Mouse (Mus musculus) lung, adult 2 months (tissue): ENCODE measurements at regions not wholly inside any gene's neighbourhood (a gene's known extent, or its start where the extent isn't known, plus 50 kb on each side); places are given as distances from the start of the nearest gene placed in this dataset.

Experiments used
- DNase-seq: peaks from one replicate; pipeline ENCODE4 v3.0.0; 2022
- H3K4me1 ChIP-seq: fragments of 200-500 bp; 2 replicates; pipeline ENCODE4 v1.6.1; 2011; ENCODE audit warnings: low read length; ENCODE audit not compliant: control insufficient read depth, insufficient read depth
- H3K4me3 ChIP-seq: fragments of 200-500 bp; replicated peaks from 2 replicates; pipeline ENCODE3; 2011; ENCODE audit warnings: low read depth, mild to moderate bottlenecking, control low read depth, low read length; ENCODE audit errors: extremely low read depth
- CTCF ChIP-seq: fragments of 200-500 bp; IDR thresholded peaks from 2 replicates; pipeline ENCODE4 v1.5.1; 2011; ENCODE audit warnings: mild to moderate bottlenecking, low read length, control low read depth; ENCODE audit not compliant: insufficient read depth
- POLR2A ChIP-seq: fragments of 200-500 bp; IDR thresholded peaks from 2 replicates; pipeline ENCODE4 v1.6.1; 2011; ENCODE audit warnings: low read depth, mild to moderate bottlenecking, control low read depth, low read length, borderline replicate concordance; ENCODE audit errors: extremely low read depth
- WGBS: fragments of 180-500 bp; shearing (Covaris S2); methylation state at CpG from one replicate; pipeline ENCODE4 v1.1.7; 2018; 5-methylcytosine and 5-hydroxymethylcytosine counted together

DNA sequence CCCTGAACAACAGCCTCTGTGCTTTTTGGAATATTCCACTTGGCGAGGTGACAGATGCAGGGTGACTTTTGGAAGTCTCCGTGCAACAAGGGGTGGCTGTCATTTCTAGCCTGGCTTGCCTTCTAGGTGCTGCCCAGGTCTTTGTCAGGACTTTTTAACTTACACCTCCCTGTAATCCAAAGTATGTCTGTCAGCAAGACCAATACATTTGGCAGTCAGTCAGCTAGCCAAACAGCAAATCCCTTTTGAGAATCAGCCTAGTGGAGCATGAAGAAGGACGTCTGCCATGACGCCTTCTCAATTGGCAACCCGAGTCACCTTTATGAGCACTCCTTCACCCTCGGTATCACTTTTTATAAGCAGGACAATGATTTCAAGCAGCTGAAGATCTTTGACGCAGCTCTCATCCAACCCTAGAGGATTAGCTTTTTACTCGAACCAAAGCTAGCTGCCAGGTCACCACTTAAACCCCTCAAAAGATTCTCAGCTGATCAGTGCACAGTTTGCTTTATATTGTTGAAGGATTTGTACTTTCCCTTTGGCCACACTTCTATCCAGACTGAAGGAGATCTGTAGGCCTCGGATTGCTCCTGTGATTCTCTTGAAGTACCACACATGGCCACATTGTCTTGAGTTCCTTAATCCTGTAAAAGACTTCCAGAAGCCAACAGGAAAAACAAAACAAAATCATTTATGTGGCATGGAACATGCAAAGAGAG, 883.1 kb downstream of the Fam19a2 start:
- no peak for DNase-seq
- Histone ChIP-seq H3K4me3 (no peak overlapping the region), H3K4me1 (no peaks in the 10 kb centered on the region)
- TF ChIP-seq POLR2A (no peak), CTCF (no peak)
- 55% methylated on average over 9 of the region's 9 CpGs for WGBS

DNA sequence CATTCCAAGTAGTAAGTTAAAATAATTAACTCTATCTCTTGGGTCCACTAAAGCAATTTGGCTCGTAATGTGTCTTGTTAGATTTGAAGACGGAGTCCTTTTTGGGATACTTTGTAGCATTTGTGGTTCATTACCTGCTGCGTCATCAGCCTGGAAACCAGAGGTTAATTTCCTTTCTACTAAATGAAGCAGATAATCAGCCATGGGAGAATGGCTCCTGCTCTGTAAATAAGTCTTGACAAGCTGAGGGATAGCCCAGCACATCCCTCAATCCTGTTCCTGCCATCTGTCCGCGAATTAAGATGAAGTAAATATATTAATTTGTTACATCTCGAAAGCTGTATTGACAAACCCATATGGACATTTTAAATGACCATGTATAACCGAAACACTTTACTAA, 899.6 kb downstream of the Fam19a2 start:
- Histone ChIP-seq H3K4me3 (no peak overlapping the region), H3K4me1 (no peaks in the 10 kb centered on the region)
- no peak for DNase-seq
- TF ChIP-seq CTCF (no peak), POLR2A (no peak)
- WGBS = 86% methylated on average over 7 of the region's 7 CpGs

DNA sequence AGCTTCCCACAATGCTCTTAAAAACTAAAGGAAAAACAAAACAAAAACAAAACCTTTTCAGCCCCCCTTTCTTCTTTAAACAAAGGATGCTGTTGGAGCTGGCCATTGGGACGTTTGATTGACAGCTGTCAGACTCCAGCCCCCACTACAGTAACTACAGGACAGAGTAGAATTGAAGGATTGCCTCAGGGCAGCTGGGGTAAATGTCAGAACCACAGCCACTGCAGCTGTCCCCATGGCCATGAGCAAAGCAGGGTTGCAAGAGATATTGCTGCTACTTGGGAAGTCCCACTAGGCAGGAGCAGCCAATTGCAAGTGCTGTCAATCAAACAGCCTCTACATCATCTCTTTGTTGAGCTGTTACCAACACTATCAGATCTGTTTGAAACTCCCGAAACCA, 911.8 kb downstream of the Fam19a2 start:
- 55% methylated on average over 2 of the region's 2 CpGs for WGBS
- Histone ChIP-seq H3K4me1 (no peaks in the 10 kb centered on the region), H3K4me3 (no peak overlapping the region)
- no peak for TF ChIP-seq CTCF
- TF ChIP-seq POLR2A = no peak
- DNase-seq = no peak

DNA sequence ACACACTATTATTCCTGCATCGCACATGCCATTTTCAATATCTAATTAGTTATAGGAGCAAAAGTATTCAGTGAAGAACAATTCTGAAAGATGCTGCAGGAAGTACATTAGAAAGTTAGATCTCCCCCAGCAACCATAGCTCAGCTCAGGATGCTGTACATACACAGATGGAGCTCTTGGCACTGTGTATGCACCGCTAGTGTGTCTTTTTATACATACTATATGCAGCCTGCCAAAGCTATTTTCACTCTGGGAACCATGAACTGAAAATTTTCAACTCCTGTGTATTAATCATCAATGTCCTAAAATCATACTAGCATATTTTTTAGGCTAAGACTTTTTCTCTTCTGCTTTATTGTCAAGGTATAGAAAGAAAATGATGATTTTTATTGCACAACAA, 944.5 kb downstream of the Fam19a2 start:
- TF ChIP-seq CTCF = no peak
- TF ChIP-seq POLR2A = no peak
- no peaks in the 10 kb centered on the region for H3K4me1 ChIP-seq
- WGBS = 88% methylated on average over 2 of the region's 2 CpGs
- DNase-seq = no peak
- no peak overlapping the region for H3K4me3 ChIP-seq

DNA sequence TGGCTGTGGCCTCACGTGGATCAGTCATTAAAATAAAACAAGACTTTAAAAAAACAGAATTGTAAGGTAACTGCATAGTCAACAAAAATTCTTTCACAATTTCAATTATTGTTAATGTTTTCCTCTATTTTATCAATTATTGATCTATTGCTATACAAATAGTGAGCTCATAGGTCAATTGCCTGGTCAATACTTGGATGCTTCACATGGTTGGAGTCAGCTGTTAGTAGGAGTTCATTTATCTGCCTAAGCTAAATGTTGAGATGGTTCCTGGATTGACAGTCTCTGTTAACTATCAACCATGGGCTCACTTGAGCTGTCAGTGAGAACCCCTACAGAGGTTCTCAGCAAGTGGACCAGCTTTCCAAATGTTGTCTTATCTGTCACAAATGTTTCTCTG, 955.7 kb downstream of the Fam19a2 start:
- Histone ChIP-seq H3K4me3 (no peak overlapping the region), H3K4me1 (no peaks in the 10 kb centered on the region)
- TF ChIP-seq CTCF = no peak
- TF ChIP-seq POLR2A = no peak
- DNase-seq = no peak
- 73% methylated on average over 1 of the region's 1 CpGs for WGBS

DNA sequence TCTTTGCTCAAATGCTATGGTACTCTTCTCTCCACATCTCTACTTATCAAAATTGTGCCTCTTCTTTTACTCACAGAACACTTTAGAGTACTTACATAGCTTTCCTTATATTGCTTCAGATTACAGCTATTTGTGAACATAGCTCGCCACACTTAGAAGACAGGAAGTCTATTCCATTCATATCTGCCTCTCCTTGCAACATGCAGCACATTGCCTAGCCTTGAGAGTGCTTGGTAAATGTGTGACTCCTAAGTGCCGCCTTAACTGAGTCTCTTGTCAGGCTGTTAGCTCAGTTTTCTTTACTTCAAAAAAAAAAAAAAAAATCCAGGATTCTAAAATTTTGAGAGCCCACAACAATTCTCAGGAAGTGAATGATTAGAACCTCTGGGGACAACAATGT, 958.3 kb downstream of the Fam19a2 start:
- WGBS = 31% methylated on average over 2 of the region's 2 CpGs
- H3K4me3 ChIP-seq = no peak overlapping the region
- TF ChIP-seq CTCF = no peak
- no peak for TF ChIP-seq POLR2A
- DNase-seq = no peak
- H3K4me1 ChIP-seq = no peaks in the 10 kb centered on the region

DNA sequence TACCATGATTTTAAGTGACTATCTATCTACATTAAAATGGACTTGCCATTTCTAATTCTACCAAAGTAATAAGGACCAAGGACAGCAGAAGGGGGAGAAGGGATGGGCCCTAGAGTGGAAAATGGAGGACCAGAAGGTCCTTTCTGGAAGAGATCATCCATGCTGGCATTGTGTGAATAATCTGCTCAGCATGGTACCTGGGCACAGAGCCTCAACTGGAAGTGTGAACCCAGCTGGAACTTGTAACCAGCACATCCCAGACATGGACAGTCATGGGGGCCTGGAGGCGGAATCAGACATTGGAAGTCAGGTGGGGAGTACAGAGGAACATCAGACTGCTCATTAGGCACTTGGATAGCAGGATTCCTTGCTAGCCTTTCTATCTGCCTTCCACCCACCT, 963.3 kb downstream of the Fam19a2 start:
- TF ChIP-seq POLR2A (no peak), CTCF (no peak)
- Histone ChIP-seq H3K4me1 (no peaks in the 10 kb centered on the region), H3K4me3 (no peak overlapping the region)
- WGBS = 70% methylated on average over 1 of the region's 1 CpGs
- no peak for DNase-seq

DNA sequence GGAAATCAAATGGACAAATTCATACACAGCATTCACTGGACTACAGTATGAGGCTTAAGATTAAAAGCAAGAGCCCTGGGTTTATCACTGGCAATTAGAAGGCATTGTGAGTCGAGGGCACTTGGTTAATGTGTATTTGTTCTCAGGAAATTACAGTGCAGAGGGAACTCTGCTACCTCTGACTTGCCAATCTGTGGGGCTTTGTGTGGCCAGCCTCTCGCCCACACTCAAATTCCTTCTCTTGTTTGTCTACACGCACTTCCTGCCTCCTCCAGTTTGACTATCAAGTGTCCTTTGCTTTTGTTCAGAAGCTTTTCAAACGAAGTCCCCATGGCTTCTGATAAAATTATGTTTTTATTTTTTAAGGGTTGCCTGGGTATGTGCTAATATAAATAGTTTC, 985.6 kb downstream of the Fam19a2 start:
- Histone ChIP-seq H3K4me1 (peaks cover 2% of the 10 kb centered on the region), H3K4me3 (no peak overlapping the region)
- no peak for DNase-seq

DNA sequence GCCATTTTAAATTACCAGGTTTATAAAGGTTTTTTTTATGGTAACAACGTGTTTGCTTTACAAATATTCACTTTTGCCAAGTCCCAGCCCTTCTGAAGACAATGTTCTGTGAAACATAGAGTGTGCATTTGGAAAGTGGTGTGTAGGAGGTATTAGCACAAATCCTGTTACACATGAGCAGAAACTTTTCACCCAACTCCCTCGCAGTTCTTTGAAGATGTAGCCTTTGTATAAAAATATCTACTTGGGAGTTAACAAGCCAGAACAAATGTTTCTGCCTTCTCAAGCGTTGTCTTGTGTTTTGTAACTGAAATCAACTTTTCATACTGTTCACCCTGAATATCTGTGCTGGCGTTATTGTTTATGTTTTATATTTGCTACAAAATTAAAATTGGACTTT, 986.2 kb downstream of the Fam19a2 start:
- DNase-seq = no peak
- no peak overlapping the region for H3K4me3 ChIP-seq
- TF ChIP-seq POLR2A (no peak), CTCF (no peak)
- 37% methylated on average over 4 of the region's 4 CpGs for WGBS
- H3K4me1 ChIP-seq = peaks cover 2% of the 10 kb centered on the region

More for the DNA sequence above, 985.6 kb downstream of the Fam19a2 start:
- WGBS = 5% methylated on average over 4 of the region's 4 CpGs
- TF ChIP-seq CTCF = no peak
- no peak for TF ChIP-seq POLR2A

DNA sequence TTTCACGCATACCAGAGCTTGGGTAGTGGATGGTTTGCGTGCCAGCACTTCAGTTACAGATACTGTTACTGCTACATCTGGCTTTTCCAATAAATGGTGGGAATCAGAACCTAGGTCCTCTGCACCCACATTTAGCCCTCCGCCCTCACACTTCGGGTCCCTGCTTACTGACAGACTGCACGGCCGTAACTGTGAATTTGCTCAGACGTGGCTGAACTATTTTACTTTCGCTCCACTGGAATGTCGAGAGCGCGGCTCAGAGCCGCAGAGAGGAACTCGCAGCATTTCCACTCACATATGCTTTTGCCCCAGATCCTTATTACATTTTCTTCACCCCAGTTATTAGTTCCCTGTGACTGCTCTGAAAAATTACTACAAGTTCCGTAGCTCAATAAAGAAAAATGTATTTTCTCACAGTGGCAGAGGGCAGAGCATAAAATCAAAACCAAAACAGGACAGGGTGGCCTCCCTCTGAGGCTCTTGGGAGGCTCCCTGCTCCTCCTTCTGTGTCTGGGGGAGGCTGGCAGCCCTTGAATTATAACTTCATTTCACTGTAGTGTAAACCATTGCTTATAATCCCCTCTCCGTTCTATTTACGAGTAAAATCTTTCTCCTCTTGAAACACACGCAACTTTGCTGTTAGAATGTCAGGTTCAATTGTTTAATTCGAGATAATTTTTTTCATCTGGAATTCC, 1024.7 kb downstream of the Fam19a2 start:
- Histone ChIP-seq H3K4me3 (peak overlapping the region; percentile 41), H3K4me1 (no peaks in the 10 kb centered on the region)
- DNase-seq = peak; percentile 21
- no peak for TF ChIP-seq POLR2A
- no peak for TF ChIP-seq CTCF
- 53% methylated on average over 18 of the region's 18 CpGs for WGBS
